Mouse (Mus musculus): ENCODE measurements around the gene Gm9936.
"Not testable (repeated sequence)": the region's sequence is repeated elsewhere in the genome, so short reads cannot be mapped to it uniquely, and the experiment has no call there.

The Gm9936 gene

GRCm38 (mm10) chr5:114840481-114840880 lies 18.0 kb downstream of the Gm9936 start:
- DNase-seq (ENCODE audit: low spot score), result not testable (repeated sequence)

- DNase-seq (ENCODE audit: low spot score), result no peak
These were observed 21.6 kb downstream of the Gm9936 start for GRCm38 (mm10) chr5:114836886-114837285.

GRCm38 (mm10) chr5:114829740-114830139 lies 28.7 kb downstream of the Gm9936 start:
- DNase-seq (ENCODE audit: low spot score), result no peak

- no peak for DNase-seq (ENCODE audit: low spot score)
These were observed 31.1 kb downstream of the Gm9936 start for GRCm38 (mm10) chr5:114827427-114827826.

- peak; percentile 72 for DNase-seq (ENCODE audit: low spot score)
These were observed 32.3 kb downstream of the Gm9936 start for GRCm38 (mm10) chr5:114825978-114826691.

DNA sequence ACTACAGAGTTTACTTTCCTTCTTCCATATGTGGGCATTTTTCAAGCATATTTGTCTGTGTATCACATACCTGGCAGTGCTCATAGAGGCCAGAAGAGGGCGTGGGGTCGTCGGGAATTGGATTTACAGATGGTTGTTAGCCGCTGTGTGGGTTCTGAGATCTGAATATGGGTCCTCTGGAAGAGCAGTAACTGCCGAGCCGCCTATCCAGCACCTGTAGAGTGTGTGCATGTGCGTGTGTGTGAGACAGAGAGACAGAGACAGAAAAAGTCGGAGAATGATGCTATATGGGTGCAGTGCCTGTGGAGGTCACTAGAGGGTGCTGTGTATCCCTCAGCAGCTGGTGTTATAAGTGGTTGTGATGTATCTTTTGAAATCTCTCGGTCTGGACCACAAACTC lies 34.3 kb downstream of the Gm9936 start:
- peak; percentile 25 for DNase-seq (ENCODE audit: low spot score)

DNA sequence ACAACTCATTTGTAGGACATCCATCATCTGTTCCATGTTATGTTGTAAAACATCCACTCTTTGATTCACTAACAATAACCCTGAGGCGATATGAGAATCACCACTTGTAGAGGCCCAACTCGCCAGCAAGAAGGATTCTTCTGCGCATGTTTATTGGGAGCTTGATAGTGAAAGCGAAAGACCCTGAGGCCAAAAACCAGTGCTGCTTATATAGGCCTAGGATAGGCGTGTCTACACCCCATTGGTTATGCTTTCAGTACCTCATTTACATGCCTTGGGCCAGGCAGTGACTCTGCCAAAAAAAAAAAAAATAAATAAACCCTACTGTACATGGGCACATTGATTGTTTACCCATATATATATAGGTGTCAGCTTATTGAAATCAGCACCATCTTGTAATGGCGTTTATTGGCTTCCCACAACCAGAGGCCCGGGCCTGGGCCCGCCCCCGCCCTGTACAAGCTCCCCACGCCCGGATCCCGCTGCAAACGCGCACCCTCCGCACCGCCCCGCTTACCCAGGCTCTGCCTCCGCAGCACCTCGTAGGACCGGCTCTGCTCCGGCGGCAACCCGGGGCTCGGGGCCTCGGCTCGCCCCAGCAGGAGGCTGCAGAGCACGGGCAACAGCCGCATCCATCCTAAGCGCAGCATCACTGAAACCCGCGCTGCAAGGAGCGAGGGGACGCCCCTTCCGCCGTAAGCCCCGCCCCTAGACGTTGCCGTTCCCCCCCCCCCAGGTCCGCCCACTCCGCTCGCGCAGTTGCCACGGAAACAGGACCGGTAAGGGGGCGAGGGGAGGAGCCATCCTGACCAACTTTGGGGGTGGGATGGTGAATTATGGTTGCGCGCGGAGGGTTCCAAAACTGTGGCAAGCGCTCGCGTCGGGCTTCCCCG lies 35.4 kb downstream of the Gm9936 start, which contains the start of gene 1500011B03Rik:
TSS of gene 1500011B03Rik (minus strand) at position 673 of the 893 bp plus-strand sequence.
- DNase-seq (ENCODE audit: low spot score), result peak; percentile 42

- DNase-seq (ENCODE audit: low spot score), result no peak
These were observed 40.4 kb downstream of the Gm9936 start for GRCm38 (mm10) chr5:114818124-114818523.

DNA sequence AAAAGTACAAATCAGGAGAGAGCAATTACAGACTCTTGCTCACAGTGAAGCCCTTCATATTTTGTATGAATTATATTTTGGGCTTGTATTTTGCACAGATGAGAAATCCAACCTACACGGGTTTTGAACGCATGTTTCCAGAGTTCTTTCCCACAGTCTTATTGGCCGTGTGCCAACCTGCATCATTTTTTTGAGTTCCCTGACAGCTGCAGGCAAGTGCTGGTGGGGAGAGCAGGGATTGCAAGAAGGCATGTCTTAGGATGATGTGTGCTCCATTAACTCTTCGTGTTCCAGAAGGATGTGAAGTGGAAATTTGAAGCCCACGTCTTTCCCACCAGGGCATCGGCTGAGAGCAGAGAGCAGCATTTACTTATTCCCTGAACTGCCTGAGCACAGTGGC lies 41.9 kb downstream of the Gm9936 start:
- DNase-seq (ENCODE audit: low spot score), result no peak

- peak; percentile 80 for DNase-seq (ENCODE audit: low spot score)
These were observed 44.8 kb downstream of the Gm9936 start for GRCm38 (mm10) chr5:114813525-114814181.

DNA sequence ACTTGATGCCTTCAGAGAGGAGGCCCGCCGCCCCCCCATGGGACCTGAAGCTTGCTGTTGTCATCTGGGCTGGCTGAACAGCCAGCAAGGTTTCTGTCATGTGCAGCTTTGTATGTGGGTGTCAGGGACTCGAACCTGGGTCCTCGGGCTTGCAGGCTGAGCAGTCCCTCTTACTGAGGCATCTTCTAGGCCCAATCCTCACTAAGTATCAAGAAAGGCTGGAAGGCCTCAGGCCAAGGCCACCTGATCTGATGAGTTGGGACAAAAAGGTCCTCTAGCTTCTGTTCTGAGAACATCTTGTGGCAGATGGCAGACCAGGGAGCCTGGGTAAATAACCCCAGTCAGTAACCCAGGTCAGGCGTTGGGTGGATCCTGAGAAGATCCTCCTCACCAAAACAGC lies 48.7 kb downstream of the Gm9936 start:
- no peak for DNase-seq (ENCODE audit: low spot score)

GRCm38 (mm10) chr5:114809181-114809756 lies 49.2 kb downstream of the Gm9936 start:
- DNase-seq (ENCODE audit: low spot score), result no peak

- no peak for DNase-seq (ENCODE audit: low spot score)
These were observed 50.1 kb downstream of the Gm9936 start for GRCm38 (mm10) chr5:114808385-114808784.

GRCm38 (mm10) chr5:114807893-114808292 lies 50.6 kb downstream of the Gm9936 start:
- no peak for DNase-seq (ENCODE audit: low spot score)

- DNase-seq (ENCODE audit: low spot score), result no peak
These were observed 51.0 kb downstream of the Gm9936 start for GRCm38 (mm10) chr5:114807468-114807867.

GRCm38 (mm10) chr5:114807063-114807462 lies 51.4 kb downstream of the Gm9936 start:
- no peak for DNase-seq (ENCODE audit: low spot score)

DNA sequence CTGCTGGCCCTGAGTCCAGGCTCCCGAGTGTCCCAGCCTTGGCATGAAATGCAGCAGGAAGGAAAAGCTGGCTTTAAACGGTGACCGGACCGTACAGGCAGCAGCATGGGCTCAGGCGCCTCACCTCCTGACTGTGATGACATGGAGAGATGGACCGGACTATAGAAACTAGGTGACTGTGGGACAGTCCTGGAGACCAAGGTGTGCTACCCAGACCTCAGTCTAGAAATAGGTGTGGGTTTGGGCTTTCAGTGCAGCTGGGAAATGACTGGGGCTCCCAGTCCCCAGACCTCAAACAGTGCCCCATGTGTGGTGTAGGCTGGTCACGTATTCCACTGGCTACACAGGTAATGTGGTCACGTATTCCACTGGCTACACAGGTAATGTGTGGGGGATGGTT lies 51.8 kb downstream of the Gm9936 start:
- DNase-seq (ENCODE audit: low spot score), result no peak

All from lung, postnatal 25 days (tissue).